Mouse (Mus musculus): ENCODE results near the gene Lct. TPM values are rescaled to one million over a fixed set of nuclear protein-coding genes. Genes with fewer than 3 reads are reported as not detected.

Lct gene
- polyA plus RNA-seq (2015; fragmentation: Nextera tagmentation; extraction: Ambion mirVana) = 0.02 and 0.08 TPM in 2 replicates

GRCm38 (mm10) chr1:128328218-128328617, at the start of gene Lct:
Lct (minus strand) TSS chr1:128328318.

GRCm38 (mm10) chr1:128359554-128360376, 31.6 kb upstream of the Lct start, which contains the start of gene Mcm6:
Mcm6 (minus strand) TSS chr1:128359664.

GRCm38 (mm10) chr1:128243627-128243995, 84.5 kb downstream of the Lct start, which contains the start of gene Ubxn4:
Ubxn4 (plus strand) TSS chr1:128243964.

Other genes starting within 250 kb of the Lct start
- 4.2 and 5.7 TPM in 2 replicates for gene Zranb3, start 225.3 kb downstream of the Lct start, polyA plus RNA-seq (2015; fragmentation: Nextera tagmentation; extraction: Ambion mirVana)
- 45.2 and 46.7 TPM in 2 replicates for gene R3hdm1, start 225.0 kb downstream of the Lct start, polyA plus RNA-seq (2015; fragmentation: Nextera tagmentation; extraction: Ambion mirVana)
- gene Ubxn4, start 84.4 kb downstream of the Lct start, polyA plus RNA-seq (2015; fragmentation: Nextera tagmentation; extraction: Ambion mirVana) = 55.2 and 55.8 TPM in 2 replicates
- 29.7 and 37.6 TPM in 2 replicates for gene Mcm6, start 31.3 kb upstream of the Lct start, polyA plus RNA-seq (2015; fragmentation: Nextera tagmentation; extraction: Ambion mirVana)
- 92.5 and 97.9 TPM in 2 replicates for gene Dars, start 89.0 kb upstream of the Lct start, polyA plus RNA-seq (2015; fragmentation: Nextera tagmentation; extraction: Ambion mirVana)

Measured in skeletal muscle tissue, postnatal 0 days (tissue).